Mouse (Mus musculus) c-Kit-positive CD71-positive TER-119-negative erythroid progenitor cells, embryonic 14.5 days (primary cell): ENCODE results near the gene Klhl5.

ENCODE experiments used
- DNase-seq: peaks from one replicate; pipeline ENCODE4 v3.0.0-alpha.2; 2013; ENCODE audit warnings: low read depth

Gene Klhl5

DNA sequence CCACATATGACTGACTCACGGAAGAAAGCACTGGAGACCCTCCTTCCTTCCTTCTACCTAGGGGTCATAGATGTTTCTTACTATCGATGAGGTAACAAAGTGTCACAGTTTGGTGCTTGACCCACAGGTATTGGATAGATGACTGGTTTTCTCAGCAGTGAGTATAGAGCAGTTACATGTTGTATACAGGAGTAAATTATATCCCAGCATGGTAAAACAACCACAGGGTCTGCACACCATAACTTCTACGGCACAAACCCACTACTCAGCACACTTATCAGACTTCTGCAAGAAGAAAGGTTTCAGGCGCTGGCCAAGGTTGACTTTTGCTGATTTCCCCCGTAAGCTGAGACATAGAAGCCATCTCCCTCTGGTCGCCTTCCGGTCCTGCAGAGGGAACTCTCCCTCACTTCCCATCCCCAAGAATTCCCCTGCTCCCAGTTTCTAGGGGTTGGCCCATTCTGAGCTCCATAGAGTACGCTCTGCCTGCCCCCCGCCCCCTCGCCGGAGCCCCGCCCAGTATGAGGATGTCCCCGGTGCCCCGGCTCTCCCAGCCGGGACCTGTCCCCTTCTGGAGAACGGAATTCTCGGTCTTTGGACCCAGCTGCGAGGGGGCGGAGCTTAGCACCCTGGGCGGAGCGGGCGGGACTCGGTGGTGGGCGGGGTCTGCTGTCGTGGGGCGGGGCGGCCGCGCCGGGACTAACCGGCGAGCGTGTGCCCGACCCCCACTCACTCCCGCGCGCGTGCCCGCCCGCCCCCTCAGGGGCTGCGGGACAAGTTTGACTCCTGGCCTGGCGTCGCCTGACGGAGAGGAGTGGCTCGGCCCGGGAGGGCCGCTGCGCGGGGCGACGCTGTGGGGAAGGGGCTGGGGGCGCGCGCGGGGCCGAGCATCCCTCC lies at the start of gene Klhl5:
Gene Klhl5, plus strand, starts transcription at position 664 of the 897 bp plus-strand sequence.
- DNase-seq: peak; percentile 55

DNA sequence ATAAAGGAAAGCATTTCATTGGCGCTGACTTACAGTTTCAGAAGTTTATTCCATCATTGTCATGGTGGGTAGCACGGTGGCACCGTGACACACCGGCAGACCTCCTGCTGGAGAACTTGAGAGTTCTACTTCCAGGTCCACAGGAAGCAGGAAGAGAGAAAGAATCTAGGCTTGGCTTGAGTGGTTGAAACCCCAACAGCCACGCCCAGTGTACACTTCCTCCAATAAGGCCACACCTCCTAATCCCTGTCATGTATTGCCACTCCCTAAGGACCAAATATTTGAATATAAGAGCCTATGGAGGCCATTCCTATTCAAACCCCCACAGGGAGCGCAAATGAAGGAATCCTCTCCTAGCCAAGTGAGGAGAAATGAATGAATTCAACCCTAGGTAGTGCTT lies 49.7 kb upstream of the Klhl5 start:
- DNase-seq: no peak

DNA sequence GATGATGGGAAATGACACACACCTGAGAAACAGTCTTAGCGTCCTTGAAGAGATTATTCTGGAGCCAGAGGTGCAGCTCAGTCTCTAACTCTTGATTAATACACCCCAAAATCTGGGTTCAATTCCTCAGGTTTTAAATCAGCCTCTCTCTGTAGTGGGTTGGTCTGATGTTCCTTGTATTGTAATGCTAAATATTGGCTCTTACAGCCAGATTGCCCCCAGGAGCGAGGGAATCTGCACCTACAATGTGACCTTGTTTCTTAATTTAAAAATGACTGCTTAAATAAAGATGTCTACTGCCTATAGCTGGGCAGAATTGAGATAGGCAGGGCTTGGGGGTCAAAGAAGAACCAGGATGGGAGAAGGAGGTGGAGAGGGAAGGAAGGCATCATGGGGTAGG lies 47.5 kb upstream of the Klhl5 start:
- DNase-seq: no peak

DNA sequence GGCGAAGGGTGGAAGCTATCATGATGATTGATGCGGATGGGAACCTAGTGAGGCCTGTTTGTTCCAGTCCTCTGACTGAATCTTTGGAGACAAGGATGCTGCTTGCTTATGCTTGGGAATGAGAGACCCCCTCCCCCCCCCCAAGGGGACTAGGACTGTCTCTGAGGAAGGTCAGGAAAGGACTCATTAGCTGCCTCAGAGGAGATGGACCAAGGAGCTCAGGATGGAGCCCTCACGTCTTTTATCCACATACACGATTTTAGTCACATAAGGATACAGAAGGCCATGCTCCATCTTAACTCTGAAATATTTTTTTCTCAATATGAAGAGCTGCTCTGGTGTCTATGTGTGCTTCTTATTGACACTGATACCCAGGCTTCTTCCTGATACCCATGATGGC lies 45.1 kb upstream of the Klhl5 start:
- DNase-seq: no peak

DNA sequence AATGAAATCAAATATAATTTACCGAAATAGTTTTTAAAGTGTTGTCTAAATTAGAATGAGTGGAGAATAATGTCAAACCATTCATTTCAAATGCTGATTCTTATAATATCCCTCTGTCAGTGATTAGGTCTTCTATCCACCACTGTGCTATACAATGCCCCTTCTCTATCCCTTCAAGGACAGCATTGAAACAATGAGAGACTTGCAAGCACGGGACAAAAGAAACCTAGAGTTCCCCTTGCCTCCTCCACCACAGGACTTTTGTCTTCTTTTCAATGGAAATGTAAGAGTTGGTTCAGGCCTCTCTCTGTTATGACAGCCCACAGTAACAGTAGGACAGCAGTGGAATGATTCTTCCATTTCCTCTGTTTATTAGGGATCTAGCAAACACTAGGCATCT lies 44.1 kb upstream of the Klhl5 start:
- no peak for DNase-seq

DNA sequence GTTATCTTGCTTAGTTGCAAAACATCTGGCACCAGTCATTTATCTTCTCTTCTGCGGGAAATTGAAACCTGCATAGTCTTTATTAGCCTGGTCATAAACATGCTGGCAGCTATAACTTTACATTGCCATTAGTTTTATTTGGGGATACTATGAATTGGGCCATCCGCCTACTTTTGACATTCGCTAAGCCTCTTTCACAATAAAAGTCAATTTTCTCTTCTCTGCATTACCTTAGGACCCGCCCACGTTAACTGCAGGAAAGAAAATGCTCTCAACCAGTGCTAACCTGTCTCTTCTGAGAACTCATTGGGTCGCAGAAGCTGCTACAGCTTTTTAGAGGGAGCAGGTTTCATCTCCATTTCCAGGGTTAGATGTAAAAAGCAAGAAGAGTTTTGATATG lies 39.2 kb upstream of the Klhl5 start:
- no peak for DNase-seq

DNA sequence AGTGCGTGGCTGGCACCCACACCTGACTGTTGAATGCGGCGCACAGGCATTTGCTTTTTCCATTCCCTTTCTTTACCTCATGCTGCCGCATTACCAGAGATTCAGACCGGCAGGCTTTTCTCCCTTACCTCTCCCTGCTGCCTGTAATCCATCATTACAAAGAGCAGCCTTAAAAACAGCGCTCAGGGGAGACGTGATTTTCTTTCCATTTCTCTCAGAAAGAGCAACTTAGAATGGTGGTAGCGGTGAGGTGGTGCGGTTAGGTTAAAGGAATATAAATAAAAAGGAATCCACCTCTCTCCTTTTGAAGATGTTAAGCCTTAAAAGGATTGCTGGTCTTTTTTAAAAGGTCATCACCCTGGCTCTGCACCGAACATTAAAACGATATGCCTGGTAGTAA lies 37.5 kb upstream of the Klhl5 start:
- DNase-seq: no peak

DNA sequence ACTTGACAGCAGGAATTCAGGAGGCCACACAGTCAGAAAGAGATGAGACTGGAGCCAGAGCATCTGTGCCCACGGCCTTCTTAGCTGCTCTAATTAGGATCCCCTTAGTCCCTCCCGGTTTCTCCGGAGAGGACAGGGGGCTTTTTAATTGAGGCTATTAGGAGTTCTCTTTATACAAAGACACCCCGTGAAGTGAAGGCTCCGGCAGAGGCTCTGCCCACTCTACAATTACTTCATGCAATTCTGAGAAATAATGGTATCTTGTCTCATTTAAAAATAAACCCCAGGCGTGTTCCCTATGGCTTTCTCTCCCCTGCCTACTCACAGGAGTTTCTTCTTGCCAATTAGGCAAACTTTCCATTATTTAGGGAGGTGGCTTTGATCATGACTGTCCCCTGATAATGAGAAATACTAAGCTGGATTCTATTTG lies 35.6 kb upstream of the Klhl5 start:
- DNase-seq: no peak

DNA sequence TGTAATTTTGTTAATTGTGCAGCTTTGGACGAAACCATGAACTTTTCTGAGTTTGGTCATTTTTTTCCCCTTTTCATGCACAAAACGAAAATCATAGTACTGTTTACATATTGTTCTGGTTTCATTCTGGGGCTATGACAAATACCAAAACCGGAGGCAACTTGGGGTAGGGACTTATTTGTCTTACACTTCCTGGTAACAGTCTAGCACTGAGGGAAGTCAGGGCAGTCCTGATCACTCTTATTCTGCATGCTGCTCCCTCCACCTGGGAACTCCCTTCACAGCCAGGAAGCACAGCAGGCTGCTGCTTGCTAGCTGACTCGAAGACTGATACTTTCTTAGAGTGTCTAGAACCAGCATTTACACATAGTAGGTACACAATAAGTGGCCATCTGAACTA lies 34.1 kb upstream of the Klhl5 start:
- no peak for DNase-seq

DNA sequence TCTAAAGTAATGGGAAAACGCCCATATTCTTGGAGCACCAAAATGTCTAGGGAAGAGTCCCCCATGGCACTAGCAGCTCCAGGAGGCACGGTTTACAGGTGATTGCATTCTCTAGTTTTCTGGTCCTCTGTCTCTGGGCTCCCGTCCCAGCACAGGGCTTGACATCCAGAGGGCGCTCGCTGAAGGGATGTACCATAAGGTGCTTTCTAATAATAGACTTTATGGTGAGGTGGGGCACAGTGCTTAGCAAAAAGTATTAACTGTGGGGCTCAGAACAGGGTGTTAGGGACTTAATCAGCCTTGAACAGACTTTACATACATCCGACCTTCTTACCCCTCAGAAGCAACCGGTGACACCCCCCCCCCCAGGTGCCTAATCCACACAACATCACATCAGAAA lies 32.6 kb upstream of the Klhl5 start:
- DNase-seq: no peak

DNA sequence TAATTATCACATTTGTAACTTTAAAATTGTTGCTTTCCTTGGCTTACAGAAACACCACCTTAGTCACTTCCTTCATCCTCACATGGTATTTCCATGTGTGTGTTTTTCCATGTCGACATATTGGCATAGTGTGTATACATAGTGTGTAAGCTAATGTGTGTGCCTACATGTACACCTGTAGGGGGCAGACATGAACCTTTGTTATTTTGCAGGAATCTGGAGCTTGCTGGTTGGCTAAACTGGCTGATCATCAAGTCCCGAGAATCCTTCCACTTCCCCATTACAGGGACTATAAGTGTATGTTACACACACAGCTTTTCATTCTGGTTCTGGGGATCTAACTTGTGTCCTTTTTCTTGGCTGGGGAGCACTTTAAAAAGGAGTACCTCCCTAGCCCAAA lies 31.3 kb upstream of the Klhl5 start:
- DNase-seq: no peak

DNA sequence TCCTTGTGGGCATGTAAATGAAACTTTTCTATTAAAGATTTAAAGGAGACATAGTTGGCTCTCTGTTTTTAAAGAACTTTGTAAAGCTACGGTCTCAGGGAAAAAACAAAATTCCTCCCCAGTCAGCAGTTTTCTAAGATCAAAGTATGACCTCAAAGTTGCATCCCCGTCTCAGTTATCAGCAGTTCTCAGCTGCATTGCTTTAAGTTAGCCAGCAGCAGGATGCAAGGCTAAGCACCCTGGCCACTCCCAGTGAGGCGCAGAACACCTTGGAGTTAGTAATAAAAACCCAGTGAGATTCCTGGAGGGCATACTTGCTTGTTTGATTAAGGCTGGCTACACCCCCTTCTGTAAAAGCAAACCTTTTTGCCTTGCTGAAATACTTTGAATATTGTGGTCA lies 30.6 kb upstream of the Klhl5 start:
- DNase-seq: no peak

DNA sequence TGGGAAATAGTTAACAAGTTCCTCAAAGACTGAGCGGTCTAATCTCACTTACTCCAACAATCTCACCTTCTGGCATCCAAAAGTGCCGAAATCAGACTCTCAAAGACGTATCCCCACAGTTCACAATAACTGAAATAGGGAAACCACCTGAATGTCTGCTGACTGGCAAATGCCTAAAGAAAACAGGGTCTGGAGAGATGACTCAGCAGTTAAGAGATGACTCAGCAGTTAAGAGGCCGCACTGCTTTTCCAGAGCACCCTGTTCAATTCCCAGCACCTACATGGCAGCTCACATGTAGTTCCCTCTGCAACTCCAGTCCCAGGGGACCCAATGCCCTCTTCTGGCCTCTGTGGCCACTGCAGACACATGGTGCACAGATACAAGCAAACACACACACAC lies 29.3 kb upstream of the Klhl5 start:
- DNase-seq: no peak

DNA sequence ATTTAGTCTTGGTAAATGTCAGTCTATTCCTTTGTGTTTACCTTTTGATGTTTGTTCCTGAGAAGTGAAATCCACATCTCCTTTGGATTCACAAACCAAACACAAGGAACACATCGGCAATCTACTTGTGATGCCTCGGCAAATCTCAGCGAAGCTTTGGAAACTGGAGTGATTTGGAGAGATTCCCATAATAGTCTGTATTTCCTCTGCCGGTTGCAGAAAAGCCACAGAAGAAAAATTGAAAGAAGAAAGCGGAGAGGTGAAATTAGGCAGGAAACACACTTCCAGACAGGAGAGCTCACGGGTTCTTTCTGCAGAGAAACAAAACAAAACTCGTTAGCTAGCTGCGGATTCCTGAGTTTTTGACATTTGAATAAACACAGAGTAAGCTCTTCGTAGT lies 27.5 kb upstream of the Klhl5 start:
- no peak for DNase-seq

DNA sequence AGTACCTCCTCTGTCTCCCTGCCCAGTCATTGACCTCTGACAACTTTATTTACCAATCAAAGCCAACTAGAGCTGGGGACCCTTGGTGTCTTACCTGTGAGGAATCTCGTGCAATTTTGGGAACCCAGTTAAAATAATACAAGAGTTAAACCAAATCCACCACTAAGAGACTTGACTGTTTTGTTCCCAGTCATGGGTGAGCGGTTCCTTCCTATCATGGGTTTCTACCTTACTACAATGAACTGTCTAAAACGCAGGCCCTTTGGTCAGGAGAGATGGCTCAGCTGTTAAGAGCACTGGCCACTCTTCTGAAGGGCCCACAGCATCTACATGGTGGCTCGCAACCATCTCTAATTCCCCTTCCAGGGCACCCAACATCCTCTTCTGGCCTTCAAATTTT lies 25.5 kb upstream of the Klhl5 start:
- DNase-seq: no peak

DNA sequence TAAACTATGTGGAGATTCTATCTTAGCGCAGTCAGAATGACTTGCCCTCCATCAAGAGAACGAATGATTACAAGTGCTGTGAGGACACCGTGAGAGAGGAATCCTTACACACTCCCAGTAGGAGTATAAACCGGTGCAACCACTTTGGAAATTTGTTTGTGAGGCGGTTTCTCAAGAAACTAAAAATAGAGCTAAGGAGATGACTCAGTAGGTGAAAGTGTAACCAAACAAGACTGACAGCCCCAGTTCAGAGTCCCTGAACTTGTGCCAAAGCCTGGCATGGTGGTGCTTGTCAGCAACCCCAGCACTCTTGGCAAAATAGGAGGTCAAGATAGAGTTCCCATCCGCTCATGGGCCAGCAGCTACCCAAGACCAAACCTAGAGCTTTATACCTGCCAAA lies 20.8 kb upstream of the Klhl5 start:
- DNase-seq: no peak

DNA sequence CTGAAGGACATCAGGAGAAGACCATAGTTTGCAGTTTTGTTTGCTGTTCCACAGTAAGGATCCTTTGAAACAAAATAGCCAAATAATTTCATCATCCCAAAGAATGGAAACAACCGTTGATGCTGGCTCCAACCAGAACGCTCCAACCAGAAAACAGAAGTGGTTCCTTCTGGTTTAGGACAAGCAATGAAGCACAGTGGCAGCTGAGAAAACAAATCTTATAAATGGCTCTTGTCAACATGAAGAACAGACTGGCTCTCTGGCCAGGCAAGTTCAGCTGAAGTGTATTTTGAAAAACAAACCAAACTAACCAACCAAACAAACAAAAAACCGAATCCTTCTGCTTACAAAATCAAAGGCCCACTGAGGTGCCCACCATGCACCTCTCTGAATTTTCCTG lies 17.6 kb upstream of the Klhl5 start:
- no peak for DNase-seq

DNA sequence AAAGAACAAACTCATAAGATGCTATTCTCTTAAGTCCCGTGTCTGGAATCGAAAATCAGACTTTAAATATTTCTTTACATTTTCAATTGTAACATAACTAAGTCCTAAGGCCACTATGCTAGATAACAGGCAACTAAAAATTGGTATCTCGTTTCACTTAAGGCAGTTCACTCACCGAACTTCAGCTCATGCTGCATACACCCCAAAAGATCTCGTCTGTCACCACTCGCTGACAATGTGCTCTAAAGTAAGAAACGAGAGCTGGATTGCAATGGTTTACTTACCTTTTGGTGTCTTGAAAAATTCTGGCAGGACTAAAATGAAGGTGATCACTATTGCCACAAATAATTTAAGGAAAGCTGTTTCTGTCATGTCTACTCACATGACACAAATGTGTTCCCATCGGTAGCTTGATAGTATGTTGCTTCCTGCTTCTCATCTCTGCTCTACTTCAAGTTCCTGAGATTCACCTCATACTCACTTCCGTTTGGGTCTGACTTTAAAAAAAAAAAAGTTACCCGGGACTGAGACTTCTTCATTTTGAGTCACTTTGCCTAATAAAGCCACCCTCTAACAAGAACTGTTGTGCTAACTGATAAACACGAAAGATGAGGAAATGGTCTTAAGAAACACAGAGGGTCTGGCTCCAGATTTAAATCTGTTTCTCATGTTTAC lies 16.0 kb upstream of the Klhl5 start:
- no peak for DNase-seq

DNA sequence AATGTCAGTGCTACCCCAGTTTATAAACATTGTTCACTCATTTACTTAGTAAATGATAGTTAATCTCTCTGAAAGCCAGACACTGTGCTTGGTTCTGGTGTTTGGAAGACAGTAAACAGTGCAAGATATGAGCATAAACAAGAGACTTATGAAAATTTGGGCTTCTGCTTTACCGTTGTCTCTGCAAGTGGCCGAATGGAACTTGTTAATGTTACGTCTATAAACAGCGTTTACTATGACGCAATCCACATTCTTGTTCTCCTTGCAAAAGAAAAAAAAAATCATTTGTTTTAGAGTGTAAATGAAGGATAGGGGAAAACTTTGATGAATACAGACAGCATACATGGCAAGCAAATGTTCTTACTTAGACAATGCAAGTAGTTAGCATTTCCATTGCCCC lies 15.4 kb upstream of the Klhl5 start, which contains the start of gene Tmem156:
Gene Tmem156, minus strand, starts transcription at position 212 of the 400 bp plus-strand sequence.
- no peak for DNase-seq

DNA sequence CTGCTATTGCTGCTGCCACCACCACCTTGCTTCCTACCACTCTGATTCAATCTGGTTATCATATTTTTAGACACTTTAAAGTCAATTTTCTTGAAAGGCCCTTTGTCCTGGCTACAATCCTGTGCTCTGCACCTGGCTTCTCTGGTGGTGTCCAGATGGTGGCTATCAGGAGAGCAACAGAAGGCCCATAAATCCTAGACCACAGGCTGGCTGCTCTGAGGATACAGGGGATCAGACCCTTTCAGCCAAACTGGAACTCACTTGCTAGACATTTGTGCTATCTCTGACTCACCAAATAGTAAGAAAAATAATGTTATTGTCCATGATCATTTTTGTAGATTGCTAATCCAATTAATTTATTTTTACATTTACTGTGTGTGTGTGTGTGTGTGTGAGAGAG lies 13.6 kb upstream of the Klhl5 start:
- no peak for DNase-seq

DNA sequence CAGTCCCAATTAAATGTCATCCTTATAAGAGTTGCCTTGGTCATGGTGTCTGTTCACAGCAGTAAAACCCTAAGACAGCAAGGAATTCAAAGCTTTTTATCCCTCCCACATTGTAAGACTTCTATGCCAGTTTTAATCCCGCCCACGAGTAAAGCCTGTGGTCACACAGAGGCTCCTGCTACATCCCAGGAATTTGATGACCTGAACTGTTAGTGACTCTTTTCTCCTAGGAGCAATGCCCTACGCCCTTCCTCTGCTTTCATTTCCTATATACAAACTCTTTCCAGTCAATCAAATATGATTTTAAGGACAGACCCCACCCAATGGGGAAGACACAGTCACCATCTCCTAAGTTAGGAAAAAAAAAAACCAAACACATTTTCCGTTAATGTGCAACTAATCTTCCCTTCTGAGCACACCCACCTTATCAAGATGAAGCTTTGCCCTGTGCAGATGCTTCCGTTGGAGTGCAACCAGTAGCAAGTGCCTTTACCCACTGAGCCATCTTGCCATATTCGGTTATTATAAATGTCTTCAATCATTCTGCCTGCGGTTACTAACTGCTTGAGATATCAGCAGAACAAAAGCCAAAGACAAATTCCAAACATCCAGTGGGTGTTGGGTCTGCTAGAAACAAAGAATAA lies 12.3 kb upstream of the Klhl5 start:
- no peak for DNase-seq

DNA sequence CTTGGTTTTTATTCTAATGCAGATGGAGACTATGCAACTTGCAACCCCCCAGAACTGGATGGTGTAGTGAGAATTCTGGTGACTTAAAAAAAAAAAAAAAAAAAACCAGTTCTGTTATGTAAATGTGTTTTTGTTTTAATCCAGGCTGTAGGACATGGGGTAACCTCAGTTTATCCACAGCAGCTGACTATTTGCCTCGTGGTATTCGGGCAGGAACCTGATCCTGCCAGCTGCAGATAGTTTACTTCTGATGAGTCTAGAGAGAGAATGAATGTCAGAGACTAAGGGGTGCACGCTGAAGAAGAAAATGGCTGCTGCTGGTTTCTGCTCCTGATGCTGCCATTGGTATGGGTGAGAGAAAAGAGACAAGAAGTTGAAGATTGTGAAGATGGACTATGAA lies 11.3 kb upstream of the Klhl5 start:
- no peak for DNase-seq

DNA sequence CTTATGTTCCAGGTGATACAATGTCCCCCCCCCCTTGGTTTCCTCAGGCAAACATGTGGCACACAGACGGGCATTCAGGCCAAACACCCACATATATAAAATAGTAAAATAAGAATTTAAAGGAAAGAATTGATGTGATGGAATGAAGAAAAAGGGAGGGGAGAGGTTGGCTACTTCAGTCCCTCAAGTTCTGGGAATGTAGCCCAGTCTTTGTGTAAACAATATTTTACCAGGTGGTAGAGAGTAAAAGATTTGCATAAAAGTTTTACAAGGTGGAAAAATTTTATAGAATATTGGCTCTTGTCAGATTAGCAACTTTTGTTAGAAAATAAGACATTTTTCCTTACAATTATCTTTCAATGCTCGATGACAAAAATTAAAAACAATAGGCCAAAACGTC lies 10.5 kb upstream of the Klhl5 start:
- DNase-seq: no peak
